Mouse (Mus musculus) erythroblast, embryonic 14.5 days (primary cell): ENCODE data around the gene Srd5a3.

Experiments used
- GATA1 ChIP-seq: IDR thresholded peaks from 2 replicates; pipeline ENCODE4 v1.6.1; 2012; ENCODE audit warnings: low read length, inconsistent platforms, mixed read lengths
- TAL1 ChIP-seq: IDR thresholded peaks from 3 replicates; pipeline ENCODE4 v1.6.1; 2012; ENCODE audit warnings: low read length, inconsistent platforms, mixed read lengths

GRCm38 (mm10) chr5:76149436-76149835 is 9.4 kb downstream of the Srd5a3 start:
- TF ChIP-seq GATA1 (no peak), TAL1 (no peak)
